34 mouse cellular contexts compared by ENCODE assay signal in the genomic region with DNA sequence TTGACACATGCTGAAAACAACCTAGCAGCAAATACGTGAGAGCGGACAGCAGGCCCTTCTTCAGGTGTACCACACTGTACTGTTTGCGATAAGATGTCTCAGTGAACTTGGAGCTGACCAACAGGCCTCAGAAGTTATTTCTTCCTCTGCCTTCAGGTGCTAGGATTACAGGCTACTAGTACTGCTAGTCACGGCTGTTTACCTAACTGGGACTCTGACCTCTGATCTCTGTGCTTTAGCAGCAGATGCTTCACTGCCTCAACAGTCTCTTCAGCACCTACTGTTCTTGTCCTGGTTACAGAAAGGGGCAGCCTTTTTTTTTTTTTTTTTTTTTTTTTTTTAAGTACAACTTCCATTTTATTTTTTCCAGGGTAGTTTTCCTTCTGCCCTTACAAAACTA. TPM values are rescaled to one million over a fixed set of nuclear protein-coding genes. Genes with fewer than 3 reads are reported as not detected.
A peak's percentile ranks its signal among the peaks of the same experiment; 100 is the strongest.
DNase-seq lines count a peak whose midpoint lies in the region; ATAC-seq and TF ChIP-seq lines count a peak whose summit lies in the region.
"Had no signal": no experiment of that assay in that cellular context is flagged by ENCODE, and none has a peak within 500 bp of the region (broad histone marks: within the 10 kb centered on the region; RNA-seq: fewer than 3 reads in every experiment).

No protein-coding gene starts in this region.

- ATAC-seq in kidney, embryonic 15.5 days (replicated peaks; ENCODE audit: low FRiP score), result no peak
- ATAC-seq in liver, embryonic 16.5 days (ENCODE audit: low read depth), result peak; percentile 41; the same call in 1 of the 2 replicates
- no peak for ATAC-seq in liver, embryonic 12.5 days
- no peak for ATAC-seq in intestine, postnatal 0 days
- ATAC-seq: CD4-positive, CD25-positive, alpha-beta regulatory T cell, adult 4 months; forebrain, postnatal 0 days; lung, postnatal 0 days; Patski had no signal

- TF ChIP-seq POLR2A in kidney, adult 2 months (IDR thresholded peaks at IDR 0.05; ENCODE audit: low read depth, low read length), result no peak

- peaks cover 9% of the 10 kb centered on the region; the same call in 1 of the 2 replicates for H3K4me1 ChIP-seq in kidney, adult 2 months (ENCODE audit: control insufficient read depth, insufficient read depth, low read length)
- H3K4me1 ChIP-seq in kidney, embryonic 15.5 days, result no peaks in the 10 kb centered on the region
- H3K4me1 ChIP-seq in liver, embryonic 16.5 days (ENCODE audit: control insufficient read depth, low read depth, low read length), result peaks cover 5% of the 10 kb centered on the region
- H3K4me1 ChIP-seq in liver, embryonic 12.5 days, result peaks cover 21% of the 10 kb centered on the region
- 0 out of 2 replicates have a peak, but pooled peaks cover 3% of the 10 kb centered on the region for H3K4me1 ChIP-seq in intestine, postnatal 0 days (replicated peaks; ENCODE audit: control insufficient read depth, insufficient read depth, low read length)
- H3K4me1 ChIP-seq: forebrain, embryonic 12.5 days; midbrain, embryonic 12.5 days; neural tube, embryonic 12.5 days had no signal

- H3K9ac ChIP-seq in kidney, embryonic 15.5 days, result no peak overlapping the region
- no peak overlapping the region for H3K9ac ChIP-seq in liver, embryonic 16.5 days (ENCODE audit: low read depth, low read length)
- no peak overlapping the region for H3K9ac ChIP-seq in liver, embryonic 12.5 days
- no peak overlapping the region for H3K9ac ChIP-seq in intestine, postnatal 0 days (ENCODE audit: low read depth, low read length)
- H3K9ac ChIP-seq: forebrain, embryonic 12.5 days; forebrain, postnatal 0 days; hindbrain, embryonic 13.5 days; midbrain, embryonic 12.5 days; neural tube, embryonic 12.5 days had no signal

- H3K36me3 ChIP-seq in kidney, adult 2 months (ENCODE audit: control insufficient read depth, insufficient read depth, low read length), result peaks cover 2% of the 10 kb centered on the region; the same call in 1 of the 2 replicates
- H3K36me3 ChIP-seq in kidney, embryonic 15.5 days, result peaks cover 57% of the 10 kb centered on the region
- peaks cover 3% of the 10 kb centered on the region; the same call in 1 of the 2 replicates for H3K36me3 ChIP-seq in liver, embryonic 16.5 days (ENCODE audit: control insufficient read depth, insufficient read depth)
- H3K36me3 ChIP-seq in liver, embryonic 12.5 days, result peaks cover 63% of the 10 kb centered on the region
- peaks cover 9% of the 10 kb centered on the region for H3K36me3 ChIP-seq in intestine, postnatal 0 days (ENCODE audit: control insufficient read depth, insufficient read depth)

- H3K9me3 ChIP-seq in kidney, embryonic 15.5 days (replicated peaks), result no peaks in the 10 kb centered on the region
- no peaks in the 10 kb centered on the region for H3K9me3 ChIP-seq in liver, embryonic 16.5 days (replicated peaks; ENCODE audit: control insufficient read depth, low read length)
- H3K9me3 ChIP-seq in liver, embryonic 12.5 days (replicated peaks), result no peaks in the 10 kb centered on the region
- no peaks in the 10 kb centered on the region for H3K9me3 ChIP-seq in intestine, postnatal 0 days (ENCODE audit: control insufficient read depth)
- H3K9me3 ChIP-seq: forebrain, embryonic 12.5 days; G1E; hindbrain, embryonic 13.5 days; megakaryocyte, embryonic 14.5 days; midbrain, embryonic 12.5 days; neural tube, embryonic 12.5 days had no signal

- H3K27ac ChIP-seq in kidney, adult 2 months (ENCODE audit: insufficient read depth, low read depth, low read length), result no peak overlapping the region
- H3K27ac ChIP-seq in kidney, embryonic 15.5 days, result no peak overlapping the region
- no peak overlapping the region for H3K27ac ChIP-seq in liver, embryonic 16.5 days (ENCODE audit: low read length)
- no peak overlapping the region for H3K27ac ChIP-seq in liver, embryonic 12.5 days
- 0 out of 2 replicates have a peak overlapping the region, but pooled peaks have one; percentile 12 for H3K27ac ChIP-seq in intestine, postnatal 0 days (ENCODE audit: low read depth, low read length)
- H3K27ac ChIP-seq: forebrain, embryonic 12.5 days; hindbrain, embryonic 13.5 days; midbrain, embryonic 12.5 days; neural tube, embryonic 12.5 days; stomach, postnatal 0 days had no signal

- WGBS in kidney, adult 2 months, result 60% methylated on average over 4 of the region's 4 CpGs
- 82% methylated on average over 4 of the region's 4 CpGs for WGBS in kidney, embryonic 15.5 days
- whole genome bisulfite sequencing in liver, embryonic 16.5 days (ENCODE audit: insufficient replicate concordance), result 75% methylated on average over 4 of the region's 4 CpGs
- WGBS in liver, embryonic 12.5 days (ENCODE audit: insufficient replicate concordance), result 80% methylated on average over 4 of the region's 4 CpGs
- WGBS in intestine, postnatal 0 days, result 67% methylated on average over 4 of the region's 4 CpGs

- no peak overlapping the region for H3K4me2 ChIP-seq in kidney, embryonic 15.5 days
- no peak overlapping the region for H3K4me2 ChIP-seq in liver, embryonic 16.5 days (ENCODE audit: low read depth, low read length)
- no peak overlapping the region for H3K4me2 ChIP-seq in liver, embryonic 12.5 days
- H3K4me2 ChIP-seq in intestine, postnatal 0 days (replicated peaks; ENCODE audit: low read depth), result no peak overlapping the region
- H3K4me2 ChIP-seq: forebrain, embryonic 12.5 days; heart, embryonic 11.5 days; hindbrain, embryonic 13.5 days; midbrain, embryonic 12.5 days; neural tube, embryonic 12.5 days had no signal

- no peaks in the 10 kb centered on the region for H3K27me3 ChIP-seq in kidney, adult 2 months (replicated peaks; ENCODE audit: control insufficient read depth, insufficient read depth, low read length)
- no peaks in the 10 kb centered on the region for H3K27me3 ChIP-seq in kidney, embryonic 15.5 days
- no peaks in the 10 kb centered on the region for H3K27me3 ChIP-seq in liver, embryonic 16.5 days (ENCODE audit: control insufficient read depth, insufficient read depth, low read depth, low read length)
- no peaks in the 10 kb centered on the region for H3K27me3 ChIP-seq in liver, embryonic 12.5 days (replicated peaks)
- no peaks in the 10 kb centered on the region for H3K27me3 ChIP-seq in intestine, postnatal 0 days (replicated peaks; ENCODE audit: control insufficient read depth, insufficient read depth, low read length)
- H3K27me3 ChIP-seq: forebrain, embryonic 12.5 days; hindbrain, embryonic 13.5 days; megakaryocyte, embryonic 14.5 days; midbrain, embryonic 12.5 days; neural tube, embryonic 12.5 days; Patski had no signal

- no peak overlapping the region for H3K4me3 ChIP-seq in kidney, adult 2 months (ENCODE audit: insufficient read depth, low read depth, low read length)
- H3K4me3 ChIP-seq in kidney, embryonic 15.5 days (replicated peaks), result no peak overlapping the region
- no peak overlapping the region for H3K4me3 ChIP-seq in liver, embryonic 16.5 days (ENCODE audit: low read depth, low read length)
- no peak overlapping the region for H3K4me3 ChIP-seq in liver, embryonic 12.5 days
- no peak overlapping the region for H3K4me3 ChIP-seq in intestine, postnatal 0 days (ENCODE audit: low read depth, low read length)
- H3K4me3 ChIP-seq: erythroblast, embryonic 14.5 days; forebrain, embryonic 12.5 days; hindbrain, embryonic 13.5 days; megakaryocyte, embryonic 14.5 days; midbrain, embryonic 12.5 days; myocyte; neural tube, embryonic 12.5 days had no signal

- DNase-seq in kidney, adult 2 months, result peak; percentile 79
- DNase-seq in gastrocnemius, postnatal 10 days, result no peak
- no peak for DNase-seq in frontal cortex, postnatal 10 days (ENCODE audit: low spot score in 2 of 2)
- DNase-seq: adrenal gland, postnatal 25 days; cerebellum, adult 2 months; cerebellum, postnatal 14 days; forebrain, postnatal 0 days; gastrocnemius, postnatal 25 days; heart, adult 18-20 months; heart, postnatal 4 days; layer of hippocampus, postnatal 36 days; left cerebral cortex, postnatal 4 days; lung, adult 18-20 months; lung, postnatal 4 days; right cerebral cortex, postnatal 4 days; thymus, adult 18-20 months; thymus, postnatal 25 days had no signal

- no peak for TF ChIP-seq CTCF in kidney, adult 2 months (conservative IDR thresholded peaks at IDR 0.05; ENCODE audit: insufficient read depth, insufficient read length, low read depth, low read length)
- TF ChIP-seq CTCF in intestine, postnatal 0 days (IDR thresholded peaks at IDR 0.05; ENCODE audit: low read depth), result no peak

RNA-seq across cellular contexts. Expression of a gene that starts 43.2 kb away (rescaled TPM):
- polyA plus RNA-seq in kidney, adult 2 months (2012; rRNA removed), result 17.6 and 19.6 TPM in 2 replicates
- polyA plus RNA-seq in kidney, embryonic 15.5 days (2015; fragmentation: Nextera tagmentation; extraction: Ambion mirVana), result 65.1 and 66.9 TPM in 2 replicates
- 12.2 and 13.0 TPM in 2 replicates for polyA plus RNA-seq in liver, embryonic 16.5 days (2015; fragmentation: Nextera tagmentation; extraction: Ambion mirVana)
- polyA plus RNA-seq in liver, embryonic 12.5 days (2016; fragmentation: Nextera tagmentation; extraction: Ambion mirVana), result 27.1 and 27.5 TPM in 2 replicates
- 37.4 and 38.0 TPM in 2 replicates for polyA plus RNA-seq in intestine, postnatal 0 days (2015; fragmentation: Nextera tagmentation; extraction: Ambion mirVana)
- 10 to 100 TPM; 75.4 to 89.6 TPM for total RNA-seq in gastrocnemius, postnatal 10 days (2021)
